ENCODE assay signal across 28 mouse cellular contexts in genomic region chr2:178184251-178184650, GRCm38 (mm10).
DNase-seq lines count a peak whose midpoint lies in the region; ATAC-seq and TF ChIP-seq lines count a peak whose summit lies in the region.
"Had no signal": no experiment of that assay in that cellular context is flagged by ENCODE, and none has a peak within 500 bp of the region (broad histone marks: within the 10 kb centered on the region; RNA-seq: fewer than 3 reads in every experiment).

No protein-coding gene starts in this region.

- ATAC-seq in midbrain, postnatal 0 days (ENCODE audit: low FRiP score), result no peak
- ATAC-seq in midbrain, embryonic 13.5 days, result no peak
- ATAC-seq: intestine, embryonic 15.5 days had no signal

- H3K27me3 ChIP-seq in midbrain, postnatal 0 days (ENCODE audit: insufficient read depth, low read length), result no peaks in the 10 kb centered on the region
- no peaks in the 10 kb centered on the region for H3K27me3 ChIP-seq in midbrain, embryonic 13.5 days
- H3K27me3 ChIP-seq in cerebellum, adult 2 months (ENCODE audit: control insufficient read depth, insufficient read depth, low read length), result no peaks in the 10 kb centered on the region
- H3K27me3 ChIP-seq: embryonic facial prominence, embryonic 12.5 days; forebrain, embryonic 15.5 days; heart, embryonic 12.5 days; hindbrain, embryonic 15.5 days; intestine, embryonic 15.5 days; lung, embryonic 15.5 days; neural tube, embryonic 13.5 days had no signal

- no peak for TF ChIP-seq CTCF in midbrain, postnatal 0 days (IDR thresholded peaks at IDR 0.05)
- TF ChIP-seq CTCF in cerebellum, adult 2 months (IDR thresholded peaks at IDR 0.05; ENCODE audit: borderline replicate concordance, insufficient read depth, low read depth, low read length), result no peak

- peak; percentile 29 for DNase-seq in midbrain, postnatal 0 days (ENCODE audit: low spot score)
- peak; percentile 72 to 91 for DNase-seq in cerebellum, adult 2 months
- peak; percentile 75 to 86 for DNase-seq in cerebellum, postnatal 14 days
- DNase-seq in thymus, postnatal 14 days, result no peak
- no peak for DNase-seq in adrenal gland, adult (ENCODE audit: inconsistent age in 2 of 2, low spot score in 1 of 2)
- no peak for DNase-seq in kidney, postnatal 36 days
- DNase-seq: adrenal gland, adult 2 months; adrenal gland, postnatal 36 days; B cell, adult 2 months; embryo, embryonic 11 days; heart, adult 2 months; heart, postnatal 4 days; kidney, adult 8-10 months; kidney, postnatal 10 days; liver; right cerebral cortex, postnatal 4 days; thymus, adult 18-20 months; thymus, postnatal 36 days had no signal

- no peak overlapping the region for H3K9ac ChIP-seq in midbrain, postnatal 0 days (replicated peaks; ENCODE audit: low read length, poor library complexity, severe bottlenecking)
- H3K9ac ChIP-seq in midbrain, embryonic 13.5 days (replicated peaks), result no peak overlapping the region
- H3K9ac ChIP-seq: embryonic facial prominence, embryonic 12.5 days; forebrain, embryonic 15.5 days; heart, embryonic 12.5 days; hindbrain, embryonic 15.5 days; intestine, embryonic 15.5 days; lung, embryonic 15.5 days; neural tube, embryonic 13.5 days had no signal

- no peaks in the 10 kb centered on the region for H3K4me1 ChIP-seq in midbrain, postnatal 0 days (ENCODE audit: insufficient read depth, low read length)
- H3K4me1 ChIP-seq in midbrain, embryonic 13.5 days (replicated peaks), result peaks cover 7% of the 10 kb centered on the region
- H3K4me1 ChIP-seq in cerebellum, adult 2 months (ENCODE audit: control insufficient read depth, insufficient read depth, low read length), result peaks cover 44% of the 10 kb centered on the region
- H3K4me1 ChIP-seq: embryonic facial prominence, embryonic 12.5 days; heart, embryonic 12.5 days; intestine, embryonic 15.5 days; lung, embryonic 15.5 days; neural tube, embryonic 13.5 days had no signal

- H3K9me3 ChIP-seq in midbrain, postnatal 0 days (ENCODE audit: low read length), result no peaks in the 10 kb centered on the region
- no peaks in the 10 kb centered on the region for H3K9me3 ChIP-seq in midbrain, embryonic 13.5 days
- H3K9me3 ChIP-seq: embryonic facial prominence, embryonic 12.5 days; forebrain, embryonic 15.5 days; hindbrain, embryonic 15.5 days; intestine, embryonic 15.5 days; lung, embryonic 15.5 days; neural tube, embryonic 13.5 days had no signal

- H3K27ac ChIP-seq in midbrain, postnatal 0 days (ENCODE audit: low read depth, low read length), result no peak overlapping the region
- no peak overlapping the region for H3K27ac ChIP-seq in midbrain, embryonic 13.5 days
- peak overlapping the region; percentile 88 for H3K27ac ChIP-seq in cerebellum, adult 2 months (ENCODE audit: insufficient read depth, low read length)
- H3K27ac ChIP-seq: embryonic facial prominence, embryonic 12.5 days; forebrain, embryonic 15.5 days; heart, adult 2 months; hindbrain, embryonic 15.5 days; intestine, embryonic 15.5 days; lung, embryonic 15.5 days; neural tube, embryonic 13.5 days; stomach, postnatal 0 days had no signal

- no peaks in the 10 kb centered on the region for H3K36me3 ChIP-seq in midbrain, postnatal 0 days (ENCODE audit: insufficient read depth, low read length)
- H3K36me3 ChIP-seq in midbrain, embryonic 13.5 days, result no peaks in the 10 kb centered on the region
- H3K36me3 ChIP-seq: embryonic facial prominence, embryonic 12.5 days; forebrain, embryonic 15.5 days; heart, embryonic 12.5 days; hindbrain, embryonic 15.5 days; intestine, embryonic 15.5 days; lung, embryonic 15.5 days; neural tube, embryonic 13.5 days had no signal

- TF ChIP-seq POLR2A in cerebellum, adult 2 months (IDR thresholded peaks at IDR 0.05; ENCODE audit: borderline replicate concordance, insufficient read depth, low read length), result no peak

- no peak overlapping the region for H3K4me3 ChIP-seq in midbrain, postnatal 0 days (ENCODE audit: low read depth, low read length)
- H3K4me3 ChIP-seq in midbrain, embryonic 13.5 days (replicated peaks), result no peak overlapping the region
- H3K4me3 ChIP-seq in cerebellum, adult 2 months (replicated peaks; ENCODE audit: insufficient read depth, low read depth, low read length), result no peak overlapping the region
- H3K4me3 ChIP-seq: embryonic facial prominence, embryonic 12.5 days; forebrain, embryonic 15.5 days; heart, adult 2 months; heart, embryonic 12.5 days; hindbrain, embryonic 15.5 days; intestine, embryonic 15.5 days; lung, embryonic 15.5 days; neural tube, embryonic 13.5 days had no signal

- 79% methylated on average over 5 of the region's 5 CpGs for WGBS in midbrain, postnatal 0 days
- 81% methylated on average over 5 of the region's 5 CpGs for WGBS in midbrain, embryonic 13.5 days
- 9% methylated on average over 5 of the region's 5 CpGs for WGBS in cerebellum, adult 2 months

- no peak overlapping the region for H3K4me2 ChIP-seq in midbrain, postnatal 0 days (ENCODE audit: low read depth, low read length, poor library complexity, severe bottlenecking)
- no peak overlapping the region for H3K4me2 ChIP-seq in midbrain, embryonic 13.5 days (replicated peaks)
- H3K4me2 ChIP-seq: embryonic facial prominence, embryonic 12.5 days; forebrain, embryonic 15.5 days; heart, embryonic 12.5 days; hindbrain, embryonic 15.5 days; intestine, embryonic 15.5 days; lung, embryonic 15.5 days; midbrain, embryonic 11.5 days; neural tube, embryonic 13.5 days had no signal

Comparison
In these comparisons a context has a peak if more than half of its experiments do, and no peak if none do; other contexts are left out.
1. DNase-seq: peak in midbrain, postnatal 0 days (single experiment), cerebellum, adult 2 months (2 of 2) and cerebellum, postnatal 14 days (2 of 2); none in thymus, postnatal 14 days (single experiment), adrenal gland, adult (0 of 2) and kidney, postnatal 36 days (0 of 2).